Mouse (Mus musculus) midbrain, postnatal 0 days (tissue): ENCODE results near the gene Ptgfrn. TPM values are rescaled to one million over a fixed set of nuclear protein-coding genes. Genes with fewer than 3 reads are reported as not detected.

ENCODE experiments used
- ATAC-seq: fragments of 200-750 bp; cut with Nextera tagmentation; 2 replicates; pipeline ENCODE4 v1.8.0; 2017; ENCODE audit warnings: moderate number of reproducible peaks, mild to moderate bottlenecking, moderate TSS enrichment, moderate library complexity; ENCODE audit not compliant: low FRiP score
- DNase-seq: peaks from one replicate; pipeline ENCODE4 v3.0.0-alpha.2; 2015; ENCODE audit warnings: low spot score
- H3K27ac ChIP-seq: fragments of 300-500 bp; sonication (generic); 2 replicates; pipeline ENCODE4 v1.5.1; 2014; ENCODE audit warnings: low read depth, mild to moderate bottlenecking, low read length, mixed read lengths
- H3K27me3 ChIP-seq: fragments of 300-500 bp; sonication (generic); 2 replicates; pipeline ENCODE4 v1.6.1; 2014; ENCODE audit warnings: low read length, control low read depth, mixed read lengths; ENCODE audit not compliant: insufficient read depth
- H3K36me3 ChIP-seq: fragments of 300-500 bp; sonication (generic); 2 replicates; pipeline ENCODE4 v1.6.1; 2014; ENCODE audit warnings: low read length, control low read depth, mixed read lengths; ENCODE audit not compliant: insufficient read depth
- H3K4me1 ChIP-seq: fragments of 300-500 bp; sonication (generic); 2 replicates; pipeline ENCODE4 v1.6.1; 2014; ENCODE audit warnings: mild to moderate bottlenecking, control low read depth, antibody characterized with exemption, low read length, mixed read lengths; ENCODE audit not compliant: insufficient read depth
- H3K4me2 ChIP-seq: fragments of 300-500 bp; sonication (generic); 2 replicates; pipeline ENCODE4 v1.6.1; 2014; ENCODE audit warnings: low read depth, mild to moderate bottlenecking, low read length, mixed read lengths; ENCODE audit not compliant: poor library complexity, severe bottlenecking
- H3K4me3 ChIP-seq: fragments of 300-500 bp; sonication (generic); 2 replicates; pipeline ENCODE4 v1.5.1; 2014; ENCODE audit warnings: low read depth, mild to moderate bottlenecking, low read length, moderate library complexity
- H3K9ac ChIP-seq: fragments of 300-500 bp; sonication (generic); replicated peaks from 2 replicates; pipeline ENCODE4 v1.6.1; 2014; ENCODE audit warnings: mild to moderate bottlenecking, low read length, moderate library complexity, mixed read lengths; ENCODE audit not compliant: poor library complexity, severe bottlenecking
- H3K9me3 ChIP-seq: fragments of 300-500 bp; sonication (generic); 2 replicates; pipeline ENCODE4 v1.6.1; 2016; ENCODE audit warnings: low read length, control low read depth
- CTCF ChIP-seq: IDR thresholded peaks from 2 replicates; pipeline ENCODE4 v1.5.1; 2016; ENCODE audit warnings: antibody characterized with exemption, mild to moderate bottlenecking
- WGBS: fragments of 180-500 bp; shearing (Covaris S2); extraction: QIAGEN DNeasy Blood & Tissue Kit; methylation state at CpG from one replicate; pipeline ENCODE4 v1.1.7; 2014; 5-methylcytosine and 5-hydroxymethylcytosine counted together
- polyA plus RNA-seq: library from polyadenylated mRNA; unstranded; fragments of >200 nt; fragmentation: Nextera tagmentation; extraction: Ambion mirVana; gene quantifications from 2 replicates; pipeline ENCODE4 v1.2.1, GENCODE M21; 2015
- total RNA-seq: library from RNA; depleted of rRNA; stranded (reverse); fragments of >200 nt; gene quantifications from 2 replicates; pipeline ENCODE4 v1.2.3, GENCODE M21; 2014

Ptgfrn gene
- total and polyA plus RNA-seq, 2 experiments from 2014 or later: 3.8 to 58.5 TPM

DNA sequence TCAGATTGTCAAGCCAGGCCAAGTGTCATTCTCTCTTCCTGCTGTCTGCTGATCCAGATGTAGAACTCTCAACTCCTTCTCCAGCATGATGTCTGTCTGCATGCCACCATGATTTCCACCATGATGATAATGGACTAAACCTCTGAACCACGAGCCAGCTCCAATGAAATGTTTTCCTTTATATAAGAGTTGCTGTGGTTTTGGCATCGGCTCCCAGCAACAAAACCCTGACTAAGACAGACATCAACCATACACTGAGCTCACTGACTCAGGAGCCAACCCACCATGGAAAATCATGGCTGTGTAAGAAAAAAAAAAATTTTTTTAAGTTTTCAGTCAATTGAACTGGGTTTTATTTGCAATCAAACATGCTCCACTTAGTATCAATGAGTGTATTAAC is 17.7 kb upstream of the Ptgfrn start:
- H3K36me3 ChIP-seq: no peaks in the 10 kb centered on the region
- H3K4me1 ChIP-seq: no peaks in the 10 kb centered on the region
- no peak overlapping the region for H3K9ac ChIP-seq
- H3K4me3 ChIP-seq: no peak overlapping the region
- TF ChIP-seq CTCF: no peak
- ATAC-seq (no peak), DNase-seq (no peak)
- 77% methylated on average over 2 of the region's 2 CpGs for WGBS
- H3K4me2 ChIP-seq: no peak overlapping the region
- no peak overlapping the region for H3K27ac ChIP-seq
- H3K27me3 ChIP-seq: no peaks in the 10 kb centered on the region
- no peaks in the 10 kb centered on the region for H3K9me3 ChIP-seq

DNA sequence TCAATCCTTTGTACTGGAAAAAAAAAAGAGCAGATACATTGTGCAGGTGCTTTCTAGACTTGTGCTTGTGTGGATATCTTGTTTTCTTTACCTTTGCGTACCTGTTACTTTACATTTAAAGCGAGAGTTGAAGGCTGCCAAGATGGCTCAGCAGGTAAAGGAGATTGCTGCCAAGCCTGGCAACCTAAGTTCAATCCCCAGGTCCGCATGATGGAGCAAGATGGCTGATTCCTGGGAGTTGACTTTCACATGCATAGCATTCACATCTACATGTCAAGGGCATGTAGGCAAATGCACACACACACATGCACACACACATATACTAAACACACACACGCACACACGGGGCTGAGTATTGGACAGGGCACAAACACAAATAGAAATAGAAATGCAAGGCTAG is 14.6 kb upstream of the Ptgfrn start:
- WGBS: 96% methylated on average over 5 of the region's 5 CpGs
- DNase-seq: no peak
- Histone ChIP-seq H3K4me1 (no peaks in the 10 kb centered on the region), H3K27ac (no peak overlapping the region), H3K4me2 (no peak overlapping the region), H3K4me3 (no peak overlapping the region), H3K27me3 (no peaks in the 10 kb centered on the region), H3K9ac (no peak overlapping the region), H3K9me3 (no peaks in the 10 kb centered on the region), H3K36me3 (no peaks in the 10 kb centered on the region)
- no peak for TF ChIP-seq CTCF
- ATAC-seq: no peak

DNA sequence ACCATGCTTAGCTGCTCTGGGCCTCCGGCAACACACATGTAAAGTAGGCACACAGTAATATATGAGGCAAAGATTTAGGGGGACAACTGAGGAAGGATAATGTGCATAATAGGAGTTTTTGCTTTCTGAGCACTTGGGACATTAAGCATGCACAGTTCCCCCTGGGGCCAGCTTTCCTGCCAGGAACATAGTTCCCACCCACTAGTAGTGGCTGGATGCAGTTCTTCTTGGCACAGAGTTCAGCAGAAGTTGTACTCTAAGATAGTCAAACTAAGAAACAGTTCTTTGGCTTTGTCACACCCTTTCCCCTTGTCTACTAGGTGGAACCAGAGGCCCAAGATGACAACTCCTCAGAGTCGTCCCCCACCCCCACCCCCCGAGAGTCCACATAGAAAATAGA is 12.4 kb upstream of the Ptgfrn start:
- Histone ChIP-seq H3K36me3 (no peaks in the 10 kb centered on the region), H3K27me3 (no peaks in the 10 kb centered on the region), H3K4me1 (no peaks in the 10 kb centered on the region), H3K4me2 (no peak overlapping the region), H3K9ac (no peak overlapping the region), H3K4me3 (no peak overlapping the region), H3K27ac (no peak overlapping the region), H3K9me3 (no peaks in the 10 kb centered on the region)
- DNase-seq: no peak
- no peak for ATAC-seq
- 88% methylated on average over 3 of the region's 3 CpGs for WGBS
- TF ChIP-seq CTCF: no peak

DNA sequence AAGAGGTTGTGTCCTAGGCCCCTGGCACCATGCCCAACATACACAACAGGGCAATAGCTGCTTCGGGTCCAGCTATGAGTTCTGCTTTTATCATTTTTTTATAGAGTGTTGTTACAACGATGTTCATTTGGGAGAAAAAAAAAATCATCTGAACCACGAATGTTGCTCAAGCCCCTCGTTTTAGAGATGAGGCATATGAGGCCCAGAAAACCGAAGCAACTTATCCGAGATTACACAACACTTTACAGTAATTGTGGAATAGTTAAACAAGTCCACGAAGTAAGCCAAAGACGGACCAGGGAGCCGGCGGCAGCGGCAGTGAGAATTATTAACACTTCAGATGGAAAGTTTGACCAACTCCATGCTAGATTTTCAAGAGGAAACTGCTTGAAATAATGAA is 7.7 kb upstream of the Ptgfrn start:
- no peak overlapping the region for H3K4me3 ChIP-seq
- no peak for TF ChIP-seq CTCF
- H3K27me3 ChIP-seq: no peaks in the 10 kb centered on the region
- no peak for ATAC-seq
- no peak overlapping the region for H3K27ac ChIP-seq
- 95% methylated on average over 11 of the region's 11 CpGs for WGBS
- DNase-seq: no peak
- no peaks in the 10 kb centered on the region for H3K4me1 ChIP-seq
- H3K4me2 ChIP-seq: no peak overlapping the region
- H3K9me3 ChIP-seq: no peaks in the 10 kb centered on the region
- no peak overlapping the region for H3K9ac ChIP-seq
- H3K36me3 ChIP-seq: no peaks in the 10 kb centered on the region

DNA sequence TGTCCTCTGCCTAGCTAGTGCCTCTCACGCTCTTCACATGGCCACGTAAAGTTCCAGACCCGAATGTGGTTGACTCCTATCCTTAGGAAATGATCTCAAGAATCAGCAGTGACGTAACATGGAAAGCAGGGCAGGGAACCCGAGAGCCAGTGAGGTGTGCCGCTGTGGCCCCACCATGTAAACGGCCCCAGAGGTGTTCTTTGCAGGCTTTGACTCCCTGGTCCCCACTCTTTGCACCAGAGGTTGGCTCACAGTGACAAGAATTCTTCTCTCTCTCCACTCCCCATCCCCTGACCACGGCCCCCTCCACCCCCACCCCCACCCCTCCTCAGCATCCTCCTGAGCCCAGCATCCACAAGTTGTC is 7.3 kb upstream of the Ptgfrn start:
- H3K9me3 ChIP-seq: no peaks in the 10 kb centered on the region
- H3K4me3 ChIP-seq: no peak overlapping the region
- no peaks in the 10 kb centered on the region for H3K4me1 ChIP-seq
- H3K27ac ChIP-seq: peak overlapping the region; percentile 27
- H3K27me3 ChIP-seq: no peaks in the 10 kb centered on the region
- no peaks in the 10 kb centered on the region for H3K36me3 ChIP-seq
- 93% methylated on average over 8 of the region's 8 CpGs for WGBS
- H3K9ac ChIP-seq: no peak overlapping the region
- no peak for DNase-seq
- no peak overlapping the region for H3K4me2 ChIP-seq
- no peak for TF ChIP-seq CTCF
- ATAC-seq: no peak; the same call in 1 of the 2 replicates

DNA sequence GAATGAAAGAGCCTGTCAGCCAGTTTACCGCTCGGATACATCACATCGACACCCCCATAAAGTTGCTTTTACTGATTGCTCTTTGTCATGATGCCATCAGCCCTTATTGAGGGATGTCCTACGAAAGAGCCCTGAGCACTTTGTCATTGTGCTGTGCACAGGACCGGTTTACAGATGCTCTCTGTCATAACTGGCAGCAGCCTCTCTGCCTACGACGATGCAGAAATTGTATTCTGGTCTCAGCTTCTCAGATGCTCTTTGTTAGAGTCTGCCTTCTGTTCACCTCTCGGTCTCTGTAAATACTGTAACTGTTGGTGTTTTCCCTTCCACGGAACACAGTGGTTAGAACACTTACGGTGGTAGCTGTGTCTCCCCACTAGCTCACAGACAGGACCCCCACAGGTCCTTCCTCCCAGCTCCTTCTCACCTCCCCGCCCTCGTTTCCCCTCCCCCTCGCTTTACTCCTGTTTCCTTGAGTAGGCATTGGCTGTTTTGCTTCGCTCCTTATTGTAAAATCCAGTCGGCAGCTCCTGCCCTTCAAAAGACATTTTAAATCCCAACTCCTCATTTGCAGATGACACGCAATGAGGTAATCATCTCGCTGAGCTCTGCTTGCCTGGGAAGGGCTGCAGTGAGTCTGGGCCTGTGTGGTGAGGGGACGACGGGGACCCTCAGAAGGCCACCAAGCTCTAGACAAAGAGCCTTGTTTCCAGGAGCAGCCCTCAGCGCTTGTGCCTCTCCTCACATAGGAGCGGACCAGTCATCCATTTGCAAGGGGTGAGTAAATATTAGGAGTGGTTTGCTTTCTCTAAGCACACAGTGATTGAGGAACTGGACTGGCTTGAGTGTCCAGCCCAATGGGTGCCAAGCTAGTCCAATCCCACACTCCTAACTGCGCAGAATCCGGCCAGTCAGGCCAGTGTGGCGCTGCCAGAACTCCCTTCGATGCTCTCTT is 6.6 kb upstream of the Ptgfrn start:
- peak; percentile 32 for DNase-seq
- 47% methylated on average over 25 of the region's 25 CpGs for WGBS

More for the DNA sequence above, 6.6 kb upstream of the Ptgfrn start:
- no peak overlapping the region for H3K9ac ChIP-seq
- H3K27me3 ChIP-seq: no peaks in the 10 kb centered on the region
- peak; percentile 71 for ATAC-seq
- peak overlapping the region; percentile 27 for H3K27ac ChIP-seq
- 0 out of 2 replicates have a peak overlapping the region, but pooled peaks have one; percentile 4 for H3K4me2 ChIP-seq
- H3K4me1 ChIP-seq: no peaks in the 10 kb centered on the region
- TF ChIP-seq CTCF: no peak
- no peak overlapping the region for H3K4me3 ChIP-seq
- H3K9me3 ChIP-seq: no peaks in the 10 kb centered on the region
- no peaks in the 10 kb centered on the region for H3K36me3 ChIP-seq
